Mouse (Mus musculus): ENCODE measurements at regions not wholly inside any gene's neighbourhood (a gene's known extent, or its start where the extent isn't known, plus 50 kb on each side); places are given as distances from the start of the nearest gene placed in this dataset.

GRCm38 (mm10) chr15:8903651-8904050 is 64.1 kb upstream of the Ranbp3l start:
- H3K4me2 ChIP-seq, result no peak overlapping the region
- H3K27me3 ChIP-seq (replicated peaks), result no peaks in the 10 kb centered on the region
- no peak overlapping the region for H3K4me3 ChIP-seq (replicated peaks)
- no peaks in the 10 kb centered on the region for H3K4me1 ChIP-seq
- no peak for ATAC-seq (ENCODE audit: insufficient read depth, low FRiP score, low read depth)
- no peaks in the 10 kb centered on the region for H3K36me3 ChIP-seq
- H3K9ac ChIP-seq, result no peak overlapping the region
- H3K9me3 ChIP-seq, result no peaks in the 10 kb centered on the region
- H3K27ac ChIP-seq, result no peak overlapping the region
- 45% methylated on average over 2 of the region's 2 CpGs for WGBS

- ATAC-seq (ENCODE audit: insufficient read depth, low FRiP score, low read depth), result no peak
- Histone ChIP-seq H3K9ac (no peak overlapping the region), H3K27me3 (replicated peaks) (no peaks in the 10 kb centered on the region), H3K9me3 (no peaks in the 10 kb centered on the region), H3K4me2 (no peak overlapping the region), H3K4me1 (no peaks in the 10 kb centered on the region), H3K36me3 (no peaks in the 10 kb centered on the region), H3K4me3 (replicated peaks) (no peak overlapping the region), H3K27ac (no peak overlapping the region)
- WGBS, result 76% methylated on average over 11 of the region's 11 CpGs
Observed at GRCm38 (mm10) chr15:8897487-8898158, 70.1 kb upstream of the Ranbp3l start.

- Histone ChIP-seq H3K4me1 (no peaks in the 10 kb centered on the region), H3K4me3 (replicated peaks) (no peak overlapping the region), H3K4me2 (no peak overlapping the region), H3K27me3 (replicated peaks) (no peaks in the 10 kb centered on the region), H3K27ac (no peak overlapping the region), H3K36me3 (no peaks in the 10 kb centered on the region), H3K9me3 (no peaks in the 10 kb centered on the region), H3K9ac (no peak overlapping the region)
- ATAC-seq (ENCODE audit: insufficient read depth, low FRiP score, low read depth), result no peak
- 78% methylated on average over 2 of the region's 2 CpGs for WGBS
Observed at GRCm38 (mm10) chr15:8896856-8897255, 70.9 kb upstream of the Ranbp3l start.

- H3K36me3 ChIP-seq, result no peaks in the 10 kb centered on the region
- no peak overlapping the region for H3K4me3 ChIP-seq (replicated peaks)
- no peak overlapping the region for H3K4me2 ChIP-seq
- 82% methylated on average over 12 of the region's 12 CpGs for WGBS
- H3K9me3 ChIP-seq, result no peaks in the 10 kb centered on the region
- H3K27ac ChIP-seq, result no peak overlapping the region
- no peaks in the 10 kb centered on the region for H3K27me3 ChIP-seq (replicated peaks)
- no peak overlapping the region for H3K9ac ChIP-seq
- H3K4me1 ChIP-seq, result no peaks in the 10 kb centered on the region
- no peak for ATAC-seq (ENCODE audit: insufficient read depth, low FRiP score, low read depth)
Observed at GRCm38 (mm10) chr15:8896391-8896790, 71.4 kb upstream of the Ranbp3l start.

- Histone ChIP-seq H3K4me2 (no peak overlapping the region), H3K4me1 (no peaks in the 10 kb centered on the region), H3K4me3 (replicated peaks) (no peak overlapping the region), H3K27ac (no peak overlapping the region), H3K9ac (no peak overlapping the region), H3K9me3 (no peaks in the 10 kb centered on the region), H3K27me3 (replicated peaks) (no peaks in the 10 kb centered on the region), H3K36me3 (no peaks in the 10 kb centered on the region)
- ATAC-seq (ENCODE audit: insufficient read depth, low FRiP score, low read depth), result no peak
- 93% methylated on average over 3 of the region's 3 CpGs for WGBS
Observed at GRCm38 (mm10) chr15:8885585-8885984, 82.2 kb upstream of the Ranbp3l start.

GRCm38 (mm10) chr15:8884608-8885467 is 82.9 kb upstream of the Ranbp3l start:
- ATAC-seq (ENCODE audit: insufficient read depth, low FRiP score, low read depth), result no peak
- H3K9ac ChIP-seq, result no peak overlapping the region
- no peaks in the 10 kb centered on the region for H3K4me1 ChIP-seq
- no peaks in the 10 kb centered on the region for H3K36me3 ChIP-seq
- H3K4me2 ChIP-seq, result no peak overlapping the region
- H3K9me3 ChIP-seq, result no peaks in the 10 kb centered on the region
- H3K4me3 ChIP-seq (replicated peaks), result no peak overlapping the region
- H3K27me3 ChIP-seq (replicated peaks), result no peaks in the 10 kb centered on the region
- H3K27ac ChIP-seq, result no peak overlapping the region
- 65% methylated on average over 18 of the region's 18 CpGs for WGBS

- Histone ChIP-seq H3K4me1 (no peaks in the 10 kb centered on the region), H3K36me3 (no peaks in the 10 kb centered on the region), H3K4me3 (replicated peaks) (no peak overlapping the region), H3K9me3 (no peaks in the 10 kb centered on the region), H3K27ac (no peak overlapping the region), H3K9ac (no peak overlapping the region), H3K4me2 (no peak overlapping the region), H3K27me3 (replicated peaks) (no peaks in the 10 kb centered on the region)
- WGBS, result 74% methylated on average over 9 of the region's 9 CpGs
- ATAC-seq (ENCODE audit: insufficient read depth, low FRiP score, low read depth), result no peak
Observed at GRCm38 (mm10) chr15:8882880-8883539, 84.7 kb upstream of the Ranbp3l start.

- no peak for ATAC-seq (ENCODE audit: insufficient read depth, low FRiP score, low read depth)
- Histone ChIP-seq H3K27me3 (replicated peaks) (no peaks in the 10 kb centered on the region), H3K36me3 (no peaks in the 10 kb centered on the region), H3K4me2 (no peak overlapping the region), H3K9ac (no peak overlapping the region), H3K4me3 (replicated peaks) (no peak overlapping the region), H3K9me3 (no peaks in the 10 kb centered on the region), H3K27ac (no peak overlapping the region), H3K4me1 (no peaks in the 10 kb centered on the region)
- 80% methylated on average over 9 of the region's 9 CpGs for WGBS
Observed at GRCm38 (mm10) chr15:8874884-8875493, 92.8 kb upstream of the Ranbp3l start.

GRCm38 (mm10) chr15:8868021-8868420 is 99.7 kb upstream of the Ranbp3l start:
- Histone ChIP-seq H3K9ac (no peak overlapping the region), H3K9me3 (no peaks in the 10 kb centered on the region), H3K27me3 (replicated peaks) (no peaks in the 10 kb centered on the region), H3K27ac (no peak overlapping the region), H3K4me3 (replicated peaks) (no peak overlapping the region), H3K4me2 (no peak overlapping the region), H3K4me1 (no peaks in the 10 kb centered on the region), H3K36me3 (no peaks in the 10 kb centered on the region)
- no peak for ATAC-seq (ENCODE audit: insufficient read depth, low FRiP score, low read depth)
- 92% methylated on average over 2 of the region's 2 CpGs for WGBS

- no peaks in the 10 kb centered on the region for H3K36me3 ChIP-seq
- H3K4me1 ChIP-seq, result no peaks in the 10 kb centered on the region
- no peak overlapping the region for H3K4me3 ChIP-seq (replicated peaks)
- 44% methylated on average over 7 of the region's 7 CpGs for WGBS
- no peak for ATAC-seq (ENCODE audit: insufficient read depth, low FRiP score, low read depth)
- H3K9ac ChIP-seq, result no peak overlapping the region
- no peaks in the 10 kb centered on the region for H3K27me3 ChIP-seq (replicated peaks)
- H3K4me2 ChIP-seq, result no peak overlapping the region
- H3K27ac ChIP-seq, result no peak overlapping the region
- H3K9me3 ChIP-seq, result no peaks in the 10 kb centered on the region
Observed at GRCm38 (mm10) chr15:8867160-8867891, 100.4 kb upstream of the Ranbp3l start.

GRCm38 (mm10) chr15:8865089-8865933 is 102.4 kb upstream of the Ranbp3l start:
- Histone ChIP-seq H3K27ac (no peak overlapping the region), H3K9me3 (no peaks in the 10 kb centered on the region), H3K36me3 (no peaks in the 10 kb centered on the region), H3K4me1 (no peaks in the 10 kb centered on the region), H3K4me3 (replicated peaks) (no peak overlapping the region), H3K4me2 (no peak overlapping the region), H3K9ac (no peak overlapping the region), H3K27me3 (replicated peaks) (no peaks in the 10 kb centered on the region)
- 61% methylated on average over 8 of the region's 8 CpGs for WGBS
- ATAC-seq (ENCODE audit: insufficient read depth, low FRiP score, low read depth), result no peak

Data from stomach, embryonic 15.5 days (tissue).